Mouse (Mus musculus): ENCODE measurements around the gene Sh2b1.

Gene Sh2b1

GRCm38 (mm10) chr7:126453861-126454260 is 21.4 kb downstream of the Sh2b1 start:
- no peak for DNase-seq

DNA sequence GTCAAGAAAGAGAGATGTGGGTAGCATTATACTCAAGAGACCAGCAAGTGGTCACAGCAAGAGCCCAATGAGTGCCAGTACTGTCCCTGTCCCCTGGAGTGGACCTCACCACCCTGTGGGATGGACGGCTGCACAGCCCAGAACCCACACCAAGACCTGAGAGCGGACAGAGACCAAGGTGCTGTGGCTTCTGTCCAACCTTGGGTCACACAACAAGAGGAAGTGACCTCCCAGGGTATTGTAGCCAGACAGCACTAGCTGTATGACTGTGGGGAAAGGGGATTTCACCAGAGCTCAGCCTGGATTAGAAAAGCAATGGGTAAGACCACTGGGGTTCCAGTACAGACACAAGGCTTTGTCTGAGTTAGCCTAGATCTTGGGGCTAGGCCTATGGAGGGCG is 23.0 kb downstream of the Sh2b1 start:
- no peak for DNase-seq

DNA sequence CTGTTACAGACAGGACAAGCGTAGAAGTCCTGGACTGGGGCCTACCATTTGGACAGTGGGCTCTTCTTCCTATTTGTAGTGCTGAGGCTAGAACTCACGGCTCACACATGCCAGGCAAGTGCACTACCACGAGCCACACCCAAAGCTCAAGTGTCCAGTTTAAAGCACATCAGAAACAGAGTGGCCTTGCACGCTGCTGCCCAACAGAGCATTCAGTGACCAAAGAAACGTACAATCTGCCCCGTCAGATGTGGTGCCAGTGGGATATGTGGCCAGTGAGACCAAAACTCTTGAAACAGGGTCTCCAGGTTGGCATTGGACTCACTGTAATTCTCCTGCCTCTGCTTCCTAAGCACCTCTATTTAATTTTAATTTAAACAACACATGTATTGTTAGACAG is 24.6 kb downstream of the Sh2b1 start:
- no peak for DNase-seq

DNA sequence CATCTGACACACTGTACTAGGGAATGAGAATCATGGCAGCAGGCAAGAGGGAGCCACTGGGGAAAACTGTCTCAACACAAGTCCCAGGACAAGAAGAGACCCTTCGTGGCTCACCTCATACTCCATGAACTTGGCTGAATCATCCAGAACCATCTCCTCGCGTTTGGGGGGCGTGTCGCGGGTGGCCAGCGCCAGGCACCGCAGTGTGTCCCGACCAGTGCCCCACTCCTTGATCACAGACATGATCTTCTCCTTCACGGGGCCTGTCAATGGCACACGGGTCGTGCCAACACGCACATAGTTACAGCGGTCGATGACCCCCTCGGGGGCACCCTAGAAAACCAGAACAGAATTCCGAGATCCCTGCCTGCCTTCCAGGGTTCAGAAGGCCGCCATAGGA is 25.2 kb downstream of the Sh2b1 start:
- DNase-seq, result no peak

DNA sequence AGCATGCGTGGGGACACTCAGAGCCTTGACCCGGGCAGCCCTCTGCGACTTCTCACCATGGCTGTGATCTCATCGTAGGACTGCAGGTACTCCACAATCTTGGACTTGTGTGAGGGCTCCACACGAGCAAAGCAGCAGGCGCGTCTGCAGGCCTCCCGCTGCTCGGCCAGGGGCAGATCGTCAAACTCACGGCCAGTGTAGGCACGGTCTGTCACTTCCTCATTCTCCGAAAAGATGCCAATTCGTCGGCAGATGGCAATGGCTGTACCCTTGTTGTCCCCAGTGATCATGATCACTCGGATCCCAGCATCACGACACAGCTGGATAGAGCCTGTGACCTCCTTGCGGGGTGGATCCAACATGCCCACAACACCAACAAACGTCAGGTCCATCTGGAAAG is 26.7 kb downstream of the Sh2b1 start:
- DNase-seq, result no peak

- DNase-seq, result no peak
Observed at GRCm38 (mm10) chr7:126446217-126446616, 29.0 kb downstream of the Sh2b1 start.

DNA sequence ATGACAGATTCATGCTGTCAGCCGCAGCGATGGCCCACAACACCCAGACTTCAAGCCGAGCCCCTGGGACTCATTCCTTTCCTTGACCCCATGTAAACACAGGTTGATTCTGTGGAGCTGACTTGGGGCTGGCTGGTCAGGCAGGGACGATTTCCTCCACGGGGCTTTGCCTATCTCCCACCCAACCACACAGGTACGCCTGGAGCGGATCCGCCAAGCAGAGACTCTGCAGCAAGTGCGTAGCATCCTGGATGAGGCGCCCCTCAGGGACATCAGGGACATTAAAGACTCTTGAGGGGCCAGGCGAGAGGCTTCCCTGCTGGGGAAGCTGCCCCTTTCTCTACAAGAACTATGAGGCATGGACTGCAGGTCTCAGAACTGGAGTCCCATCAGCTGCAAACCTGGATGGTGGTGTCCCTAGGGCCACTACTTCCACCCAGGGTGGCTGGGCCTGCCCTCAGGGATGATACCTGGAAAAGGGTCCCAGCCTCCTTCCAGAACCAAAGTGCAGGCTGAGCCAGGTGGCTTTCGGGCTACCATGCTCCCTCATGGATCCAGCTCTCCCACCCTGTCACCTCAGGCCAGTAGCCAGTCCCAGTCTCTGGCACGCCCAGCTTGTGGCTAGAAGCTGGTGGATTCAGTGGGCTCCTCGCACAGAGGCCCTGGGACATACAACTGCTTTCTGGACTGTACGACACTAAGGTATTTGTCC is 30.0 kb downstream of the Sh2b1 start:
- no peak for DNase-seq

- no peak for DNase-seq
Observed at GRCm38 (mm10) chr7:126444536-126444935, 30.7 kb downstream of the Sh2b1 start.

- DNase-seq, result no peak
Observed at GRCm38 (mm10) chr7:126443997-126444396, 31.2 kb downstream of the Sh2b1 start.

GRCm38 (mm10) chr7:126440134-126440533 is 35.1 kb downstream of the Sh2b1 start:
- DNase-seq, result no peak

DNA sequence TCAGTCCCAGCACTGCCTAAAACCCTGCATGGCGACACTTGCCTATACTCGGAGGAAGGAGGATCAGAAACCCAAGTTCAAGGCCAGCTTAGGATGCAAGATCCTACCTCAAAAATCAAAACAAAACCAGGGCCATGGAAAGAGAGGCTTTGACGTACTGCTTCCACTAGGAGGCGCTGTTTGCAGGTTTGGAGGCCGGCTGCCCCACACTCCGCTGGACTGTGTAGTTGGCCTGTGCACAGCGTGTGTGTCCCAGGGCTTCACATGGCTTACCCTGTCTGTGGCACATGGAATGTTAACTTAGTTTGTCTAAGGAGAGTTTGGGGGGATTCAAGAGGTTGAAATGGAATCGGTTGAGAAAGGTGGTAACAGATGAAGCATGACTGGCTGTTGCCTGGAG is 38.4 kb downstream of the Sh2b1 start:
- DNase-seq, result peak; percentile 42 to 50

GRCm38 (mm10) chr7:126435801-126436200 is 39.4 kb downstream of the Sh2b1 start:
- DNase-seq, result no peak

DNA sequence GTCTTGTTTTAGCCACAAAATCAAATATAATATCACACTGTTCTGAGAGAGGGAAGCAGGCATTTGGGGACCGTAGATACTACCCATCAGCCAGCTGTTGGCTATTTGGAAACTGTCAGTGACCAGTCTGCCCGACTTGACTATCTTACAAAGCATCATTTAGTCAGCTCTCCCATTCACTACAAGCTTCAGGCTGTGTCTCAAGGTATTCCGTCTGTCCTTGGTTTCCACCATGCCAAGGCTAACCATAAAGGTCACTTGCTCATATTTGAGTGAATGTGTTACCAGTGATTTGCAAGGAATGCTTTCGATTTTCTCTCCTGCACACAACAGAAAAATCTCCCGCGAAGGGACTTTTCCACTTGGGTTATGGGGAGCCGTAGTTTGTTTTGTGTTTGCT is 40.5 kb downstream of the Sh2b1 start:
- DNase-seq, result no peak

- no peak for DNase-seq
Observed at GRCm38 (mm10) chr7:126430167-126430566, 45.1 kb downstream of the Sh2b1 start.

DNA sequence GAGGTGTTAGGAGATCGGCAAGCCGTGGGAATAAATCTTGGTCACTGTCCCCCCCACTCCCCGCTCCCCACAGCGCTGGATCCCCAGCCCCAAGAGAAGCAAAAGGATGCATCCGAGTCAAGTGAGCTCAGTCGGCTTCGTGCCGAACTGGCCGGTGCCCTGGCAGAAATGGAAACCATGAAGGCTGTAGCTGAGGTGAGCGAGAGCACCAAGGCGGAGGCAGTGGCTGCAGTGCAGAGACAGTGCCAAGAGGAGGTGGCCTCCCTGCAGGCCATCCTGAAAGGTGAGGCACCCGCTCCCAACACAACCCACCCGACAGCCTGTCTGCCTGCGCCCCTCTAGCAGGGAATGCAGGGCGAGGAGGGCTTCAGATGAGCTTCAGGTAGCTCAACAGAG is 45.7 kb downstream of the Sh2b1 start:
- no peak for DNase-seq

DNA sequence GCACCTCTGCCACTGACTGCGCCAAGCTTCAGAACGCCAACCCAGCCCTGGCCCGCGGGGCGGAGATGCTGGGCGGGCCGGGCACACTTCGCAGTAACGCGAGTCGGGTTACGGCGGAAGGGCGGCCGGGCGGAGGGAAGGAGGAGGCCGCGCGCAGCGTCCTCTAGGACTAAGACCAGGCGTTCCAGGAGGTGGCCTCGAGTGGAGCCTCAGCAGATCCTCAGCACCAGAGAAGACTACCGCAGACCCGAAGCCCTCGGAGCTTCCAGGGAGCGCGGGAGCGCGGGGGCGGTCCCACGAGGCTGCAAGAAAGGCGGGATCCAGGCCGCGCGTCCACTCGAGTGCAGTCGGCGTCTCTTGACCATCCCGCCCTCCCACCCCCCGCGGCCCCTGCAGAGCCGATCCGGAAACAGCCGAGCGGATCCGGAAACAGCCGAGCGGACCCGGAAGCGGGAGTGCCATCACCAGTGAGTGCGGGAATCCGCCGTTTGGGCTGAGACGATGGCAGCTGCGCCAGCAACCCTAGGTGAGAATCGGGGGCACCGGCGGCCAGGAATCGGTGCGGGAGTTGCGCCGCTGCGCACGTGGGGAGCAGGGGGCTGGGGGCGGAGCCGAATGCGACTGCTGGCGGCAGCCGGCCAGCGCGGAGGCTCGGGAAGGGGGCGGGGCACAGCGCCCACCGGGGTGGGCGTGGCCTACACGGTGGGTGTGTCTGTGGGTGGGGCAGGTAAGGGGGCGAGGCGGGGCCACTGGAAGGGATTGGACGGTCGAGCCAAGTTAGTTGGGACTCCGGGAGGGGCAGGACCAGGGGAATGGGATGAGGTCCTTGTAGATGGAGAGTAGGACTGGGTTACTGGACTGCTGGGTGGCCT is 46.4 kb downstream of the Sh2b1 start, which contains the start of gene Rabep2:
TSS of gene Rabep2 (plus strand) at position 129 of the 872 bp plus-strand sequence.
- peak; percentile 94 to 96 for DNase-seq

DNA sequence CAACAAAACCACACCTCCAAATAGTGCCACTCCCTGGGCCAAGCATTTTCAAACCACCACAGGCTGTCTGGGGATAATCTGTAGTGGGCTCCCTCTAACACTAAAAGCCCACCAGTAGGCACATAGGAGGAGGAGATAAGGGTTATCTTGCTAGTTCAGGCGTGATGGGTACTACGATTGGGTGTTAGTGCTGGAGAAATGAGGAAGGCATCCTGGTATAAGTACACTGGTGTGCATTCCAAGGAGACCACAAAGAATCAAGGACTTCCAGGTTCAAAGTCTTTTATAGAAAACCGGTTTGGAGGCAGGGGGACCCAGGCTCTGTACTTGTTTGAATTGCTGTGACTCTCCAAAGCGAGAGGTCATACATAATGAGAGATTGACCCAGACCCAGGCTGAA is 47.1 kb downstream of the Sh2b1 start:
- DNase-seq, result peak in 1 of 2 experiments; percentile 18

- DNase-seq, result no peak
Observed at GRCm38 (mm10) chr7:126427323-126427860, 47.8 kb downstream of the Sh2b1 start.

GRCm38 (mm10) chr7:126424161-126424560 is 51.1 kb downstream of the Sh2b1 start:
- no peak for DNase-seq

DNA sequence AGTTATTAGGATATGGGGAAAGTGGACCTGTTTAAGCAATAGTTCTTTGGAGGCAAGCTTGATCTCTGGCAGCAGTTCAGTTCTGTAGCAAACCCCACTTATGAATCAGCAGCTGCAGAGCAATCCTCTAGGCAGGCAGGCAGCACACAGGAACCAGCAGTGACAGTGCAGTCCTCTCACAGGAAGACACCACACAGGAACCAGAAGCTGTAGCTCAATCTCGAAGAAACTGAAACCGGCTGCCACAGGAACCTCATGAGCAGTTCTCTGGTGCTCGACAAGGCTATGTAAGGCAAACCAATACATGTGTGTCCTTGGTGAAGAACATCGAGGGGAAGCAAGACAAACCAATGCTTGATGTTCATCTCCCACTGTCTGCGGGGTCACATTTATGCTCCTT is 53.5 kb downstream of the Sh2b1 start:
- no peak for DNase-seq

GRCm38 (mm10) chr7:126418496-126418895 is 56.7 kb downstream of the Sh2b1 start:
- no peak for DNase-seq

GRCm38 (mm10) chr7:126417606-126418005 is 57.6 kb downstream of the Sh2b1 start:
- no peak for DNase-seq

DNA sequence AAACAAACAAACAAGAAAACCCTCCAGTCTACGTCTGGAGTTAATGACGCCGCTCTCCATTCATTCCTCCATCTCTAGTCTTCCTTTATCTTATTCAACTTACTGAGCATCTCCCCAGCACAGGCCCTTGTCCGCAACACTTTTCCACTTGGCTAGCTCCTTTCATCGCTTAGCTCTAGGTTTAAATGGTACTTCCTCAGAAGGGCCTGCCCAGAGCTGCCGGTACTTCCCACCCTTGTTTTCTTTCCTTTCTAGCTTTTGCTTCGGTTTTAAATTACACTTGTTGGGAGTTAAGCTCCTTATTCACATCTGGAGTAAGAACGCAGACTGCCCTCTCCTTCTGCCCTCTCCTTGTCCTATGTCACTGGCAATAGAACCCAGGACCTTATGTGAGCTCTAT is 58.2 kb downstream of the Sh2b1 start:
- no peak for DNase-seq

All from lung, adult 18-20 months (tissue).